Mouse (Mus musculus) heart, embryonic 14.5 days (tissue): ENCODE results near the gene 1110008L16Rik. TPM values are rescaled to one million over a fixed set of nuclear protein-coding genes. Genes with fewer than 3 reads are reported as not detected.
"Not testable (repeated sequence)": the region's sequence is repeated elsewhere in the genome, so short reads cannot be mapped to it uniquely, and the experiment has no call there.

ENCODE experiments used
- ATAC-seq: fragments of 200-750 bp; cut with Nextera tagmentation; 2 replicates; pipeline ENCODE4 v1.8.0; 2017; ENCODE audit warnings: low read depth, moderate TSS enrichment; ENCODE audit not compliant: insufficient number of reproducible peaks, insufficient read depth, low FRiP score
- H3K27ac ChIP-seq, 2 experiments: fragments of 200-500 bp in 1 of 2; fragments of 300-500 bp in 1 of 2; sonication (generic) in 1 of 2; replicated peaks in 1 of 2; 2 replicates each; pipeline ENCODE4 v1.5.1; 2012 to 2014; ENCODE audit warnings: low read depth in 2 of 2, low read length in 2 of 2, control low read depth in 1 of 2, mild to moderate bottlenecking in 1 of 2, mixed read lengths in 1 of 2; ENCODE audit not compliant: control insufficient read depth in 1 of 2, insufficient read depth in 1 of 2
- H3K27me3 ChIP-seq: fragments of 300-500 bp; sonication (generic); 2 replicates; pipeline ENCODE4 v1.6.1; 2014; ENCODE audit warnings: mild to moderate bottlenecking, low read length, control low read depth; ENCODE audit not compliant: control insufficient read depth, insufficient read depth
- H3K36me3 ChIP-seq: fragments of 300-500 bp; sonication (generic); 2 replicates; pipeline ENCODE4 v1.6.1; 2014; ENCODE audit warnings: mild to moderate bottlenecking, control low read depth, low read length, mixed read lengths; ENCODE audit not compliant: control insufficient read depth, insufficient read depth
- H3K4me1 ChIP-seq, 2 experiments: fragments of 200-500 bp in 1 of 2; fragments of 300-500 bp in 1 of 2; sonication (generic) in 1 of 2; 2 replicates each; pipeline ENCODE4 v1.6.1; 2012 to 2014; ENCODE audit warnings: low read length in 2 of 2, control low read depth in 1 of 2, mixed read lengths in 1 of 2; ENCODE audit not compliant: control insufficient read depth in 2 of 2, insufficient read depth in 2 of 2
- H3K4me2 ChIP-seq: fragments of 300-500 bp; sonication (generic); 2 replicates; pipeline ENCODE4 v1.6.1; 2014; ENCODE audit warnings: mild to moderate bottlenecking, low read length
- H3K4me3 ChIP-seq, 2 experiments: fragments of 200-500 bp in 1 of 2; fragments of 300-500 bp in 1 of 2; sonication (generic) in 1 of 2; 2 replicates each; pipeline ENCODE4 v1.5.1; 2012 to 2014; ENCODE audit warnings: low read length in 2 of 2, mild to moderate bottlenecking in 2 of 2, control low read depth in 1 of 2, low read depth in 1 of 2, moderate library complexity in 1 of 2; ENCODE audit not compliant: control insufficient read depth in 1 of 2, insufficient read depth in 1 of 2
- H3K9ac ChIP-seq: fragments of 300-500 bp; sonication (generic); 2 replicates; pipeline ENCODE4 v1.6.1; 2014; ENCODE audit warnings: mild to moderate bottlenecking, low read length
- H3K9me3 ChIP-seq: fragments of 300-500 bp; sonication (generic); 2 replicates; pipeline ENCODE4 v1.6.1; 2016; ENCODE audit warnings: low read length, control low read depth; ENCODE audit not compliant: control insufficient read depth
- WGBS: fragments of 180-500 bp; shearing (Covaris S2); extraction: QIAGEN DNeasy Blood & Tissue Kit; methylation state at CpG from one replicate; pipeline ENCODE4 v1.1.7; 2014; 5-methylcytosine and 5-hydroxymethylcytosine counted together
- polyA plus RNA-seq: library from polyadenylated mRNA; unstranded; fragments of >200 nt; fragmentation: Nextera tagmentation; extraction: Ambion mirVana; gene quantifications from 2 replicates; pipeline ENCODE4 v1.2.1, GENCODE M21; 2014

1110008L16Rik gene
- polyA plus RNA-seq, 1 experiment from 2014 or later, result 10.4 TPM

- not testable (repeated sequence) for H3K9me3 ChIP-seq, H3K36me3 ChIP-seq, H3K4me3 ChIP-seq, H3K4me1 ChIP-seq, H3K27me3 ChIP-seq, H3K9ac ChIP-seq, H3K4me2 ChIP-seq, ATAC-seq
- 0 out of 4 replicates have a peak overlapping the region, but pooled peaks of 1 of the 2 experiments have one; percentile 28 for H3K27ac ChIP-seq
- WGBS, result 4% methylated on average over 1 of the region's 1 CpGs
Measured at GRCm38 (mm10) chr12:55343045-55343444, 43.7 kb downstream of the 1110008L16Rik start.

- no peak overlapping the region for H3K4me3 ChIP-seq
- ATAC-seq, result no peak
- no peaks in the 10 kb centered on the region for H3K9me3 ChIP-seq
- no peaks in the 10 kb centered on the region for H3K27me3 ChIP-seq
- H3K4me2 ChIP-seq, result no peak overlapping the region
- no peaks in the 10 kb centered on the region; a peak in 1 of 4 replicates for H3K4me1 ChIP-seq
- H3K27ac ChIP-seq, result peak overlapping the region; percentile 39 to 58; a peak in 3 of 4 replicates
- WGBS, result 81% methylated on average over 11 of the region's 11 CpGs
- H3K9ac ChIP-seq, result no peak overlapping the region
- H3K36me3 ChIP-seq, result no peaks in the 10 kb centered on the region
Measured at GRCm38 (mm10) chr12:55343998-55344397, 44.6 kb downstream of the 1110008L16Rik start.

GRCm38 (mm10) chr12:55344583-55344982 lies 45.2 kb downstream of the 1110008L16Rik start:
- Histone ChIP-seq H3K36me3 (no peaks in the 10 kb centered on the region), H3K4me3 (no peak overlapping the region), H3K27me3 (no peaks in the 10 kb centered on the region), H3K4me2 (no peak overlapping the region), H3K4me1 (no peaks in the 10 kb centered on the region; a peak in 1 of 4 replicates), H3K27ac (peak overlapping the region; percentile 36 to 58), H3K9ac (no peak overlapping the region), H3K9me3 (no peaks in the 10 kb centered on the region)
- 64% methylated on average over 13 of the region's 13 CpGs for WGBS
- no peak for ATAC-seq

- Histone ChIP-seq H3K27ac (no peak overlapping the region), H3K9ac (no peak overlapping the region), H3K9me3 (no peaks in the 10 kb centered on the region), H3K27me3 (no peaks in the 10 kb centered on the region), H3K36me3 (no peaks in the 10 kb centered on the region), H3K4me2 (no peak overlapping the region), H3K4me3 (no peak overlapping the region), H3K4me1 (no peaks in the 10 kb centered on the region)
- no peak for ATAC-seq
- WGBS, result 67% methylated on average over 6 of the region's 6 CpGs
Measured at GRCm38 (mm10) chr12:55353423-55353822, 54.0 kb downstream of the 1110008L16Rik start.

- no peaks in the 10 kb centered on the region for H3K9me3 ChIP-seq
- 51% methylated on average over 4 of the region's 4 CpGs for WGBS
Measured at GRCm38 (mm10) chr12:55354904-55355303, 55.5 kb downstream of the 1110008L16Rik start.

GRCm38 (mm10) chr12:55357303-55357702 lies 57.9 kb downstream of the 1110008L16Rik start:
- H3K27ac ChIP-seq, result no peak overlapping the region
- no peak overlapping the region for H3K4me2 ChIP-seq
- H3K27me3 ChIP-seq, result no peaks in the 10 kb centered on the region
- H3K4me1 ChIP-seq, result no peaks in the 10 kb centered on the region
- H3K9me3 ChIP-seq, result no peaks in the 10 kb centered on the region
- no peak overlapping the region for H3K4me3 ChIP-seq
- no peak for ATAC-seq
- H3K36me3 ChIP-seq, result no peaks in the 10 kb centered on the region
- 38% methylated on average over 1 of the region's 1 CpGs for WGBS
- no peak overlapping the region for H3K9ac ChIP-seq

More at GRCm38 (mm10) chr12:55354904-55355303, 55.5 kb downstream of the 1110008L16Rik start:
- H3K4me2 ChIP-seq, result no peak overlapping the region
- no peak overlapping the region for H3K27ac ChIP-seq
- no peak overlapping the region for H3K4me3 ChIP-seq
- no peak overlapping the region for H3K9ac ChIP-seq
- no peaks in the 10 kb centered on the region for H3K36me3 ChIP-seq
- no peak for ATAC-seq
- no peaks in the 10 kb centered on the region for H3K27me3 ChIP-seq
- H3K4me1 ChIP-seq, result no peaks in the 10 kb centered on the region

GRCm38 (mm10) chr12:55360929-55361328 lies 61.6 kb downstream of the 1110008L16Rik start:
- H3K36me3 ChIP-seq, result no peaks in the 10 kb centered on the region

GRCm38 (mm10) chr12:55365083-55365482 lies 65.7 kb downstream of the 1110008L16Rik start:
- no peak for ATAC-seq
- H3K4me2 ChIP-seq, result no peak overlapping the region
- H3K36me3 ChIP-seq, result no peaks in the 10 kb centered on the region
- no peaks in the 10 kb centered on the region for H3K9me3 ChIP-seq
- H3K27me3 ChIP-seq, result no peaks in the 10 kb centered on the region
- no peak overlapping the region for H3K4me3 ChIP-seq
- H3K9ac ChIP-seq, result no peak overlapping the region
- H3K27ac ChIP-seq, result no peak overlapping the region
- WGBS, result 55% methylated on average over 2 of the region's 2 CpGs
- no peaks in the 10 kb centered on the region for H3K4me1 ChIP-seq

More at GRCm38 (mm10) chr12:55360929-55361328, 61.6 kb downstream of the 1110008L16Rik start:
- H3K9me3 ChIP-seq, result no peaks in the 10 kb centered on the region
- H3K4me1 ChIP-seq, result no peaks in the 10 kb centered on the region
- no peak overlapping the region for H3K27ac ChIP-seq
- WGBS, result 76% methylated on average over 5 of the region's 5 CpGs
- no peak overlapping the region for H3K4me3 ChIP-seq
- no peaks in the 10 kb centered on the region for H3K27me3 ChIP-seq
- no peak overlapping the region for H3K9ac ChIP-seq
- no peak overlapping the region for H3K4me2 ChIP-seq
- ATAC-seq, result no peak
